Mouse (Mus musculus): Measurements from ENCODE around the gene Nfam1. TPM values are rescaled to one million over a fixed set of nuclear protein-coding genes. Genes with fewer than 3 reads are reported as not detected.

Gene Nfam1
- polyA plus RNA-seq, 1 experiment from 2014 or later = 3.4 TPM

- H3K4me3 ChIP-seq (ENCODE audit: low read length) = no peak overlapping the region
- H3K4me1 ChIP-seq (ENCODE audit: control insufficient read depth, insufficient read depth, low read length) = peaks cover 23% of the 10 kb centered on the region
- no peak overlapping the region for H3K4me2 ChIP-seq (replicated peaks; ENCODE audit: low read depth, low read length)
- ATAC-seq (ENCODE audit: low FRiP score, low TSS enrichment) = no peak
- H3K27ac ChIP-seq (ENCODE audit: low read depth, low read length) = no peak overlapping the region
- no peaks in the 10 kb centered on the region for H3K9me3 ChIP-seq (ENCODE audit: control insufficient read depth, low read length)
- WGBS = 46% methylated on average over 13 of the region's 13 CpGs
- no peaks in the 10 kb centered on the region for H3K27me3 ChIP-seq (ENCODE audit: control insufficient read depth, insufficient read depth, low read length)
- H3K36me3 ChIP-seq (ENCODE audit: control insufficient read depth, insufficient read depth, low read length) = no peaks in the 10 kb centered on the region
- H3K9ac ChIP-seq (ENCODE audit: low read depth, low read length) = no peak overlapping the region
These were observed 24.2 kb downstream of the Nfam1 start for GRCm38 (mm10) chr15:83008761-83009423.

- H3K9ac ChIP-seq (ENCODE audit: low read depth, low read length) = no peak overlapping the region
- H3K27ac ChIP-seq (ENCODE audit: low read depth, low read length) = no peak overlapping the region
- WGBS = 28% methylated on average over 15 of the region's 15 CpGs
- H3K4me3 ChIP-seq (ENCODE audit: low read length) = no peak overlapping the region
- H3K36me3 ChIP-seq (ENCODE audit: control insufficient read depth, insufficient read depth, low read length) = no peaks in the 10 kb centered on the region
- H3K27me3 ChIP-seq (ENCODE audit: control insufficient read depth, insufficient read depth, low read length) = no peaks in the 10 kb centered on the region
- peak; percentile 50; the same call in 1 of the 2 replicates for ATAC-seq (ENCODE audit: low FRiP score, low TSS enrichment)
- H3K4me1 ChIP-seq (ENCODE audit: control insufficient read depth, insufficient read depth, low read length) = peaks cover 23% of the 10 kb centered on the region
- H3K4me2 ChIP-seq (replicated peaks; ENCODE audit: low read depth, low read length) = no peak overlapping the region
- no peaks in the 10 kb centered on the region for H3K9me3 ChIP-seq (ENCODE audit: control insufficient read depth, low read length)
These were observed 25.7 kb downstream of the Nfam1 start for GRCm38 (mm10) chr15:83007346-83007920.

DNA sequence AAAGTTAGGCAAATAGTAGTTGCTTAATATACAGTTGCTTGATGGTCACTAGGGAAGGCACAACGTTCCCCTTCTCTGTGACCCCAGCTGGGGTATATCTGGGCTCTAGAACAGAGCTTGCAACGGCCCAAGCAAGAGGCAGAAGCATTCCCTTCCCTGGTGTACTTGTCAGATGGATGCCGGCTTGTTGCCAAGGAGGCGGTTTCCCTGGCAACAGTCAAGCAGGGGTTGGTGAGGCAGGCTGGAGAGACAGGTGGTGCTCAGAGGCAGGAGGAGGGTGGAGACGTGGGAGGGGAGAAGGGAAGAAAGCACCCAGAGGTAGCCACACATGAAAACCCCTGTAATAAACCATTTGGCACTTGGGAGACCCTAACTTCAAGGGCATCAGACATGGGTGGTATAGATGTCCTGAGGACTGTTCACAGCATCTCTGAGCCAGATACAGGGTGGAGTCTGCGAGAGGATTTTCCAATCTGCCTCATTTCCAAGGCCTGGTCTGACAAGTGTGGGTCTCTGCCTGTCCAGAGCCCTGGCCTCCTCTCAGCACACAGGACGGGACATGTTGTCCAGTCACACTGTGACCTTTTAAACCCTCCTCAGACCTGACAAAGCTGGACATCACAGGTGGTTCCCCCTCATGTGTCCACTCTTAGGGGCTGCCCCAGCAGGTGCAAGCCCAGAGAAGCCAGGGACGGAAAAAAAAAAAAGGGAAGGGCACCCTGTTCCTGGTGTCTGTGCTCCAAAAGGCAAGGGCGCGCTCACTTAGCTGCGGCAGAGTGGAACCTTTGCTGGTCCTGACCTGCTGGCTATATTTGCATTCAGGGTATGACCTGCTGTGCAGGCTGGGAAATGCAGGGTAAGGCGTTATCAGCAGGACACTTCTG, 30.2 kb downstream of the Nfam1 start:
- Histone ChIP-seq H3K27me3 (ENCODE audit: control insufficient read depth, insufficient read depth, low read length) (no peaks in the 10 kb centered on the region), H3K27ac (ENCODE audit: low read depth, low read length) (no peak overlapping the region), H3K36me3 (ENCODE audit: control insufficient read depth, insufficient read depth, low read length) (no peaks in the 10 kb centered on the region), H3K9ac (ENCODE audit: low read depth, low read length) (no peak overlapping the region), H3K4me2 (replicated peaks; ENCODE audit: low read depth, low read length) (no peak overlapping the region), H3K9me3 (ENCODE audit: control insufficient read depth, low read length) (no peaks in the 10 kb centered on the region; the same call in 1 of the 2 replicates), H3K4me3 (ENCODE audit: low read length) (no peak overlapping the region), H3K4me1 (ENCODE audit: control insufficient read depth, insufficient read depth, low read length) (peaks cover 7% of the 10 kb centered on the region; the same call in 1 of the 2 replicates)
- 51% methylated on average over 12 of the region's 12 CpGs for WGBS
- no peak for ATAC-seq (ENCODE audit: low FRiP score, low TSS enrichment)

GRCm38 (mm10) chr15:82998811-82999221, 34.3 kb downstream of the Nfam1 start:
- H3K9ac ChIP-seq (ENCODE audit: low read depth, low read length) = no peak overlapping the region
- no peak overlapping the region for H3K4me3 ChIP-seq (ENCODE audit: low read length)
- H3K9me3 ChIP-seq (ENCODE audit: control insufficient read depth, low read length) = no peaks in the 10 kb centered on the region; the same call in 1 of the 2 replicates
- H3K27me3 ChIP-seq (ENCODE audit: control insufficient read depth, insufficient read depth, low read length) = no peaks in the 10 kb centered on the region
- no peaks in the 10 kb centered on the region for H3K36me3 ChIP-seq (ENCODE audit: control insufficient read depth, insufficient read depth, low read length)
- no peak overlapping the region for H3K27ac ChIP-seq (ENCODE audit: low read depth, low read length)
- WGBS = 76% methylated on average over 6 of the region's 6 CpGs
- peaks cover 22% of the 10 kb centered on the region for H3K4me1 ChIP-seq (ENCODE audit: control insufficient read depth, insufficient read depth, low read length)
- H3K4me2 ChIP-seq (replicated peaks; ENCODE audit: low read depth, low read length) = no peak overlapping the region
- no peak for ATAC-seq (ENCODE audit: low FRiP score, low TSS enrichment)

GRCm38 (mm10) chr15:82996431-82996830, 36.7 kb downstream of the Nfam1 start:
- Histone ChIP-seq H3K27me3 (ENCODE audit: control insufficient read depth, insufficient read depth, low read length) (no peaks in the 10 kb centered on the region), H3K4me3 (ENCODE audit: low read length) (no peak overlapping the region), H3K27ac (ENCODE audit: low read depth, low read length) (peak overlapping the region; percentile 4; the same call in 1 of the 2 replicates), H3K9me3 (ENCODE audit: control insufficient read depth, low read length) (no peaks in the 10 kb centered on the region; the same call in 1 of the 2 replicates), H3K4me2 (replicated peaks; ENCODE audit: low read depth, low read length) (no peak overlapping the region), H3K9ac (ENCODE audit: low read depth, low read length) (no peak overlapping the region), H3K4me1 (ENCODE audit: control insufficient read depth, insufficient read depth, low read length) (peaks cover 22% of the 10 kb centered on the region), H3K36me3 (ENCODE audit: control insufficient read depth, insufficient read depth, low read length) (no peaks in the 10 kb centered on the region)
- ATAC-seq (ENCODE audit: low FRiP score, low TSS enrichment) = peak; percentile 75

DNA sequence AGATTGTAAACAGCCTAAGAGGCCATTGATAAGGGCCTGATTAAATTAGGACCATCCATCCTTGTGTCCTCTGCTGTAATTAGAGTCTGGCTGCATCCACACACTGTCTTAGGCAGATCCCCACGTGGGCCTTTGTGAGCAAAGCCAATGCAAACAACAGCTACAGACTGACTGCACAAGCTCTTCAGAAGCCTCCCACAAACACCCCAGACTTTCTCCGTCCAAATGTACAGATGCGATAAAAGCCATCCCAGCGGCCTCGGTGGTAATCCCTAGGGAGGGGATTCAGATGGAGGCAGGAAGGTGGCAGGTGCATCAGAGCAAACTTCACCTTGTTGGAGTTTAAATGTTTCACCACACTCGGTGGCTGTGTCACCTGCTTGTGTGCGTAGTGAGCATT, 37.9 kb downstream of the Nfam1 start:
- Histone ChIP-seq H3K4me1 (ENCODE audit: control insufficient read depth, insufficient read depth, low read length) (peaks cover 23% of the 10 kb centered on the region), H3K27ac (ENCODE audit: low read depth, low read length) (no peak overlapping the region), H3K4me2 (replicated peaks; ENCODE audit: low read depth, low read length) (no peak overlapping the region), H3K9ac (ENCODE audit: low read depth, low read length) (no peak overlapping the region), H3K36me3 (ENCODE audit: control insufficient read depth, insufficient read depth, low read length) (no peaks in the 10 kb centered on the region), H3K4me3 (ENCODE audit: low read length) (no peak overlapping the region), H3K9me3 (ENCODE audit: control insufficient read depth, low read length) (no peaks in the 10 kb centered on the region), H3K27me3 (ENCODE audit: control insufficient read depth, insufficient read depth, low read length) (peaks cover 6% of the 10 kb centered on the region; the same call in 1 of the 2 replicates)
- no peak for ATAC-seq (ENCODE audit: low FRiP score, low TSS enrichment)
- WGBS = 54% methylated on average over 7 of the region's 7 CpGs

GRCm38 (mm10) chr15:82992911-82993310, 40.2 kb downstream of the Nfam1 start:
- H3K4me2 ChIP-seq (replicated peaks; ENCODE audit: low read depth, low read length) = no peak overlapping the region
- ATAC-seq (ENCODE audit: low FRiP score, low TSS enrichment) = no peak
- no peak overlapping the region for H3K9ac ChIP-seq (ENCODE audit: low read depth, low read length)
- no peaks in the 10 kb centered on the region for H3K36me3 ChIP-seq (ENCODE audit: control insufficient read depth, insufficient read depth, low read length)
- H3K4me1 ChIP-seq (ENCODE audit: control insufficient read depth, insufficient read depth, low read length) = peaks cover 42% of the 10 kb centered on the region
- peaks cover 9% of the 10 kb centered on the region; the same call in 1 of the 2 replicates for H3K27me3 ChIP-seq (ENCODE audit: control insufficient read depth, insufficient read depth, low read length)
- 59% methylated on average over 9 of the region's 9 CpGs for WGBS
- H3K4me3 ChIP-seq (ENCODE audit: low read length) = no peak overlapping the region
- H3K27ac ChIP-seq (ENCODE audit: low read depth, low read length) = no peak overlapping the region
- H3K9me3 ChIP-seq (ENCODE audit: control insufficient read depth, low read length) = no peaks in the 10 kb centered on the region

- no peak overlapping the region for H3K4me3 ChIP-seq (ENCODE audit: low read length)
- H3K9me3 ChIP-seq (ENCODE audit: control insufficient read depth, low read length) = no peaks in the 10 kb centered on the region
- H3K4me2 ChIP-seq (replicated peaks; ENCODE audit: low read depth, low read length) = no peak overlapping the region
- ATAC-seq (ENCODE audit: low FRiP score, low TSS enrichment) = no peak
- H3K9ac ChIP-seq (ENCODE audit: low read depth, low read length) = no peak overlapping the region
- H3K4me1 ChIP-seq (ENCODE audit: control insufficient read depth, insufficient read depth, low read length) = peaks cover 42% of the 10 kb centered on the region
- no peak overlapping the region for H3K27ac ChIP-seq (ENCODE audit: low read depth, low read length)
- no peaks in the 10 kb centered on the region for H3K36me3 ChIP-seq (ENCODE audit: control insufficient read depth, insufficient read depth, low read length)
- WGBS = 73% methylated on average over 13 of the region's 13 CpGs
- H3K27me3 ChIP-seq (ENCODE audit: control insufficient read depth, insufficient read depth, low read length) = peaks cover 9% of the 10 kb centered on the region; the same call in 1 of the 2 replicates
These were observed 40.9 kb downstream of the Nfam1 start for GRCm38 (mm10) chr15:82992079-82992783.
